Mouse (Mus musculus) kidney, adult 18-20 months (tissue): Measurements from ENCODE around the gene Gm36176.
"Not testable (repeated sequence)": the region's sequence is repeated elsewhere in the genome, so short reads cannot be mapped to it uniquely, and the experiment has no call there.

Experiments used
- DNase-seq: peaks from one replicate; pipeline ENCODE4 v3.0.0; 2021

Gm36176 gene

DNA sequence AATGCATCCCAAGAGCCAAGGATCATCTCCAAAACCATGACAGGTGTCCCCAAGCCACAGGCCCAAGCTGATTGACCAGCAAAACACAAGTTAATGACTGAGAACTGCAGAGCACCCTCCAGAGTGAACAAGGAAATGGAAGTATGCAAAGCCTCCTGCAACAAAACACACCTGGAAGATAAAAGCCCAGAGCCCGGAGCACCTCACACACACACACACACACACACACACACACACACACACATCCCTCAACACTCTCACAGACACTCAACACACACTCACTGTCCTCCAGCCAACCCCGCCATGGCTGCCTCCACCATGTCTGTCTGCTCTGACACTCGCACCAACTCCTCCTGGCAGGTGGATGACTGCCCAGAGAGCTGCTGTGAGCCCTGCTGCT lies at the start of gene Gm36176:
TSS of gene Gm36176 (plus strand) at position 301 of the 400 bp plus-strand sequence.
- no peak for DNase-seq

DNA sequence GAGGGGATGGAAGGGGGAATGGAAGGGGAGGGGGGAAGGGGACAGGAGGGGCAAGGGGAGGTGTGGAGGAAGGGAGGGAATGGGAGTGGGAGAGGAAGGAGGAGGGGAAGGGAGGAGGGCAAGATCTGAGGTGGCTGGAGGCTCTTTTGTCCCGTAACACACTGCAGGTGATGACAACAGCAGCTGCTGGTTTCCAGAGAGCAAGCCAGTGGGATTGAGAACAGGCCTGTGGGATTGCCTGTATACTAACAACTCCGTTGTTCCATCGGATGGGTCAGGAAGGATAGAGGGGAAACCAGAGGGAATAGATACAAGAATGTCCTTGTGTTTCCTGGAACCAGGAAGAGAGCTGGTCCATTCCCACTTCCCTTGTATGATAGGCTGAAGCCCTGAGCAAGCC lies 48.9 kb upstream of the Gm36176 start:
- DNase-seq, result no peak

DNA sequence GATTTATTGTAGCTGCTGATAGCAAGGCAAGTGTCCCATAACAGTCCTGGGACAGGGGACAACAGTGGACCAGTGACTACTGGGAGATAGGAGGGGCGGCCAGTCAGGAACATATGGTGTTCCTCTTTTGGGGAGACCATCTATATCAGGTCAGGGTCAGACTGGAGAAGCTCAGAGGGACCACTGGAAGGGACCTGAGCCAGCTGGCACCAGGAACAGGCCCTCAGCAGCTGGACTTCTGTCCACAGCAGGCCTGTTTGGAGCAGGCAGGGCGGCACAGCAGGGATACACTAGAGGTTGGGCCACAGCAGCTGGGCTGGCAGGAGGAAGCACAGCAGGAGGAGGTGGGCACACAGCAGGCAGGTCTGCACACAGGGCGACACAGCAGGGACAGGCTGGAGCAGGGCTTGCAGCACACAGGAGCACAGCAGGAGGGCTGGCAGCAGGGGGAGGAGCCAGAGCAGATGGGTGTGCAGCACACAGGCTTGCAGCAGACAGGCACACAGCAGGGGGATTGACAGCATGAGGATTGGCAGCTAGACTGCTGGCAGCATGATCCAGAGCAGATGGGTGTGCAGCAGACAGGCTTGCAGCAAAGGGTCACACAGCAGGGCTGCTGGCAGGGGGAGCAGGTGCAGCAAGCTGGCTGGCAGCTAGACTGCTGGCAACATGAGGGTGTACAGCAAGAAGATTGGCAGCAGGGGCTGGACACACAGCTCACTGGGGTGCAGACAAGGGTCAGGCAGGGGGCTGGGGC lies 48.3 kb upstream of the Gm36176 start:
- DNase-seq, result not testable (repeated sequence)

DNA sequence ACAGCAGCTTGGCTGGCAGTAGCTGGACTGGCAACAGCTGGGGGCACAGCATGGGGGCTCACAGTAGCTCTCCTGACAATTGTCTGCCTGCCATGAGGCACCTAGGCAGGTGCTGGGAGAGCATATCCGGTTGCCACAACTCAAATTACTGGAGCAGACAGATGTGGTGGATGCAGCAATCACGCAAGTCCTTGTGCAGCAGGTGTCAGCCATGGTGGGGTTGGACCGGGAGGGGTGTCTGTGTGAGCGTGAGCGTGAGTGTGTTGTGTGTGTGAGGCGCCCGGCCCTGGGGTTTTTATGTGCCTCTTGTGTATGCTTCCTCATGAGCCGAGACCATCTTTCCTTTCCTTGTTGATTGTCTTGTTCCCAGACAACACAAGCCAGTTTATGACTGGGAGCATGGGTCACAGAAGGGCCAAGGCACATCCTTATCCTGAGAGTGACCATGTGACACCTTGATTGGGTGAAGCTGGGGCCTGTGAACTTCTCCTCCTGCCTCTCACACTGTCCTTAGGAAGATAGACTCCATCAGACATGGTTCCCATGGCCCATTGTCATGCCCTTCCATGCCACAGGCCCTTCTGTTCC lies 47.6 kb upstream of the Gm36176 start, which contains the start of gene Gm19668:
TSS of gene Gm19668 (minus strand) at position 213 of the 588 bp plus-strand sequence.
- no peak for DNase-seq

DNA sequence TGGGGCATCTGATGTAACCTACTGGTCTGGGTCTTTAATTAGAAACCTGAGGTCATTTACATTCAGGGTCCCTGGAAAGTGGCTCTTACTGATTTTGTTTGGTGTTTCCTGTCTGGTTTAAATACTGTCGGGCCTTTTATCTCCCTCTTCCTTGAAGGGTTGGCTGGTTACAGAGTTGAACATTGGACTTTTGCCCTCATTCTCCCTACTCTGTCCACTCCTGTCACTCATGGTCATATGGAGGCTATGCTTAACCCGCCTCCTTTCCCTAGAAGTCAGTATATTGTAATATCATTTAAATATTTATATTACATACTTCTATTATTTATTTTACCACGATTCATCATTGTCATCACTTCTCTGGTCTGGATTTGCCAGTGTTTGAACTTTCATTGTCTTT lies 42.5 kb upstream of the Gm36176 start:
- DNase-seq, result no peak

DNA sequence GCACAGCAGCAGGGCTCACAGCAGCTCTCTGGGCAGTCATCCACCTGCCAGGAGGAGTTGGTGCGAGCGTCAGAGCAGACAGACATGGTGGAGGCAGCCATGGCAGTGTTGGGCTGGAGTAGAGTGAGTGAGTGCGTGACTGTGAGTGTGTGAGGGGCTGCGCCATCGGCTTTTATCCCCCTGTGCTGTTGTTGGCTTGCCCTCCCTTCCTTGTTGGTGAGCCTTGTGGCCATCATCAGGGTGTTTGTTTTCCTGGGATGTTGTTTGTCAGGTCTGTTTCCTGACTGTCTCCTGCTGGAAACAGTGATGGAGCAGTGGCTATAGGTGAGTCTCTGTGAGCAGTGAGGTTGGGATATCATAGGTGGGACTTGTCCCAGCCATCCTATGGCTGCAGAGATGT lies 34.9 kb upstream of the Gm36176 start, which contains the start of gene Gm9507:
TSS of gene Gm9507 (minus strand) at position 101 of the 400 bp plus-strand sequence.
- no peak for DNase-seq

DNA sequence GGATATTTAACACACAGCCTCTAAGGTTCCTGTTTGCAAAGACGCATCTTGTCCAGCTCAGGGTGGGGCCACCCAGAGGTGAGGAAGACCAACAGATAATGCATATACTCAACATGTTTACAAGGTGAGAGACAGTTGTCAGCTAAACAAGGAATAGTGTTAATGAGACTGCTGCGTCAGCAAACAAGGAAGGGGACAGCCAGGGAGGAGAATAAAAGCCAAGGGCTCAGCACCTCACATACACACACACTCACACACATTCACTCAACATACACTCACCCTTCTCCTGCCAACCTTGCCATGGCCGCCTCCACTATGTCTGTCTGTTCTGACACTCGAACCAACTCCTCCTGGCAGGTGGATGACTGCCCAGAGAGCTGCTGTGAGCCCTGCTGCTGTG lies 32.2 kb upstream of the Gm36176 start, which contains the start of gene Gm2696:
TSS of gene Gm2696 (plus strand) at position 301 of the 400 bp plus-strand sequence.
- no peak for DNase-seq

DNA sequence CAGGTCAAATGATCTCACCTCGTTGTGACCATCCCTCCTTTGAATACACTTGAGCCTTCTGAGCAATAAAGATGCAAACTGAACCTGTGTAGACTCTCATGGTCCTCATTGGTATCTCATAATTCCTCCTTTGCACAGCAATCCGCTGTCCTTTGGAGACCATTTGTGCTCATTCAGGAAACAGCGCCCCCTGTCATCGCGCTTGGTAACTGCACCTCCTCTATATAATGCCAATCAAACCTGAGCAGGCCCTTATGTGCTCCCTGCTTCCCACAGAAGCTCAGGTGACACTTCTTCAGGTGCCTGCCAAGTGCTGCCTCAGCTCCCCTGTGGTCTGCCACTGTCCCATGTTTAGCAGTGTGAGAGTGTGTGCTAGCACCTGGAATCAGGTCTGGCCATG lies 31.1 kb upstream of the Gm36176 start:
- peak; percentile 18 for DNase-seq

DNA sequence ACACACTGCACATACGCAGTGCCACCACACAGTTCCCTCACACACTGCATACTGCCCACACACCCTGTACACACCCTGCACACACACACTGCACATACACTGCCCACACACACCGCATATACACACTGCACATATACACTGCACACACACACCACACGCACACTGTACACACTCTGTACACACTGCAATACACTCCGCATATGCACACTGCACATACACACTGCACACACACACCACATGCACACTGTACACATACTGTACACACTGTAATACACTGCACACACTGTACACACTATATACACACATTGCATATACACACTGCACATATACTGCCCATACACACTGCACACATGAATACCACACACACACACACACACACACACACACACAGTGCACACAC lies 28.1 kb upstream of the Gm36176 start:
- no peak for DNase-seq

DNA sequence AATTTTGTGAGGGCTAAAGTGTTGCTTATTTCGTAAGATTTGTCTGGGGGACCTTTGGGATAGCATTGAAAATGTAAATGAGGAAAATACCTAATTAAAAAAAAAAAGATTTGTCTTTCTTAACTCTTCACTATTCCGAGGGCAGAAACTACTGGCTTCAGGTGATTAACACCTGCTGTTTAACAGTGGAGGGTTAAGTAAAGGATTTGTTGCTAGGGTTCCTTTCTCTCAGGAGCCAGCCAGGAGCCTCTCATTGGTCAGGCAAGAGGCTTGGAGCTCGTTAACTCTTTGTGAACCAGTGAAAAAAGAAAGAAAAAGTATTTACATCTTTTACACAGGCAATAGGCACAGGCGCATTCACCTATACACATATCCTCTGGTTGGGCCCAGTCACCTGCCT lies 27.4 kb upstream of the Gm36176 start:
- DNase-seq, result no peak

DNA sequence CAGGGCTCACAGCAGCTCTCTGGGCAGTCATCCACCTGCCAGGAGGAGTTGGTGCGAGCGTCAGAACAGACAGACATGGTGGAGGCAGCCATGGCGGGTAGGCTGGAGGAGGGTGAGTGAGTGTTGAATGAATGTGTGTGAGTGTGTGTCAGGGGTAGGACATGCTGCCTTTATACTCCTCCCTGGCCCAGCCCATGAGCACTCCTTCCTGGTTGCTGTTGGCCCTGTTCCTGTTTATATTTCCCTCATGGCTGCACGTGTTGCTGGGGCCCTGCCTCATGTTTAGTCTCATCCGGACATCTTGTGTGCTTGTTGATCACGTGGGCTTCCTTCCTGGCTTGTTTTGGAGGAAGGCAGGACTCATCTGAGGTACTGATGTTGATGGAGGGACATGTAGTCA lies 19.7 kb upstream of the Gm36176 start, which contains the start of gene Krtap10-4:
TSS of gene Krtap10-4 (minus strand) at position 145 of the 400 bp plus-strand sequence.
- DNase-seq, result no peak

DNA sequence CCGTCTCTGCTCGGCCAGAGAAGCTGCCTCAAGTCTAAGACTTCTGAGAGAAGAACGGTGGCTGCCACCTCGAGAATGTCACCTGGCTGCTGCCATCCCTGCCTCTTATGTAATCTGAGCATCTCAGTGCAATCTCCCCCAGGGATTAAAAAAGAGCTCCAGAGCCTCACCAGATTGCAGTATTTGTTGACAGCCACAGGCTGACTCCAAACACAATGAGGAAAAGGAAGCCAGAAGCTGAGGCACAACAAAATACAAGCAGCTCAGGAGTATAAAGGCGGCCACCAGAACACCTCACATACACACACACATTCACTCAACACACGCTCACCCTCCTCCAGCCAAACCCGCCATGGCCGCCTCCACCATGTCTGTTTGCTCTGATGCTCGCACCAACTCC lies 11.0 kb upstream of the Gm36176 start, which contains the start of gene Krtap10-10:
TSS of gene Krtap10-10 (plus strand) at position 301 of the 400 bp plus-strand sequence.
- no peak for DNase-seq

DNA sequence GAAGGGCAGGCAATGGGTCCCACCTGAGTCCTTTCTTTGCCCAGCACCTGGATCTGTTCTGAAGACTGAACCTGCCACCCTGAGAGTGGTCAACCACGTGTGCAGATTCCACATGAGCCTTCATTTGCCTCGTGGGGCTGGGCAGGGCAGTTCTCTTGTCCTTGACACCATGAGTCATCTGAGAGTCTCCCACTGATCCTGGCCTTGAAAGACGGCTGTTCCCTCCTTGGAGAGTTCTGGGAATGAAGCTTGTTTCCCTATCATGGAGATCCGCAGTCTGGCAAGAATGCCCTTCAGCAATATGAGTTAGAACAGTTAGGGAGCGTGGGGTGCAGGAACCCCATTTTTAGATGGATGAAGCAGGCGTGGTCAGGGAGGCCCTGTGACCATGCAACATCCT lies 7.6 kb upstream of the Gm36176 start:
- no peak for DNase-seq

DNA sequence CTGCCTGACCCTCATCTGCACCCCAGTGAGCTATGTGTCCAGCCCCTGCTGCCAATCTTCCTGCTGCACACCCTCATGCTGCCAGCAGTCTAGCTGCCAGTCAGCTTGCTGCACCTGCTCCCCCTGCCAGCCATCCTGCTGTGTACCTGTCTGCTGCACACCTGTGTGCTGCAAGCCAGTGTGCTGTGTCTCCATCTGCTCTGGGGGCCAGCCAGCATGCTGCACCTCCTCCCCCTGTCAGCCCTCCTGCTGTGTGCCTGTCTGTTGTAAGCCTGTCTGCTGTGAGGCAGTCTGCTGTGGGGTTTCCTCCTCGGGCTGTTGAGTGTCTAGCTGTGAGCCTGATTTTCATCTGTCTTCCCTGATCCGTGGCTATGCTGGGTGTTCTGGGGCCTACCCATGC lies 358 bp downstream of the Gm36176 start:
- no peak for DNase-seq

DNA sequence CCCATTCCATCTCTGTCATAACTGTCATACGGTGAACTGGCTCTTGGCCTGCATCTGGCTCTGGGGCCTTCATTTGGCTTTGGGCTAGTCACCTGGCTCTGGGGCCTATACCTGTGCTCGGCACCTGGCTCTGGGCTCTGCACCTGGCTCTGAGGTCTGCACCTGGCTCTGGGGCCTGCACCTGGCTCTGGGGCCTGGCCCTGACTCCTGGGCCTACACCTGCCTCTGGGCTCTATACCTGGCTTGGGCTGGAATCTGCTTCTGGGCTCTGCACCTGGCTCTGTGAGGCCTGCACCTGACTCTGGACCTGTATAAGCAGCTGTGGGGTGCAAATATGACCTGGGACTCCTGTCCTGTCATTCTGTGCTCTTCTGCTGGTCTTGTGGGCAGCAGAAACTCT lies 935 bp downstream of the Gm36176 start:
- DNase-seq, result no peak

DNA sequence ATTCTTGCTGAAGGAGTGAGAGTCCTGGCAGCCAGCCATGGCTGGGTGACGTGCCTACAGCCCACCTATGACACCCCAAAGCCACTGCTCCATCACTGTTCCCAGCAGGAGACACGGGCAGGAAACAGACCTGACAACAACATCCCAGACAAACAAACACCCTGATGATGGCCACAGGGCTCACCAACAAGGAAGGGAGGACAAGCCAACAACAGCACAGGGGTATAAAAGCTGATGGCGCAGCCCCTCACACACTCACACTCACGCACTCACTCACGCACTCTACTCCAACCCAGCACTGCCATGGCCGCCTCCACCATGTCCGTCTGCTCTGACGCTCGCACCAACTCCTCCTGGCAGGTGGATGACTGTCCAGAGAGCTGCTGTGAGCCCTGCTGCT lies 6.0 kb downstream of the Gm36176 start, which contains the start of gene Gm10318:
TSS of gene Gm10318 (plus strand) at position 301 of the 400 bp plus-strand sequence.
- no peak for DNase-seq

DNA sequence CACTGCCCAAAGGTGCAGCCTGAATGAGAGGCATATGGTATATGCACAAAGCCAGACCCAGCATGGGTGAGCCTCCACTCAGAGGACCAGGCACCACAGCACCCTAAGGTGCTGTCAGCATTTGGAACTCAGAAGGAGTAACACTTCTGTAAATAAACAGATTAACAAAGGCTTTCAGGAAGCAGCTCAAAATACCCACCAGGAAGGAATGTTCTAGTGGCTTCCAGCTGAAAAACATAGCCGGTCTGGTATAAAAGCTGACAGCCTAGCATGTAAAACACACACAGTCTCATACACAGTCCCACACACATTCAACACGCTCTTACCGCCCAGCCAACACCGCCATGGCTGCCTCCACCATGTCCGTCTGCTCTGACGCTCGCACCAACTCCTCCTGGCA lies 15.1 kb downstream of the Gm36176 start, which contains the start of gene Gm3285:
TSS of gene Gm3285 (plus strand) at position 301 of the 400 bp plus-strand sequence.
- DNase-seq, result no peak

DNA sequence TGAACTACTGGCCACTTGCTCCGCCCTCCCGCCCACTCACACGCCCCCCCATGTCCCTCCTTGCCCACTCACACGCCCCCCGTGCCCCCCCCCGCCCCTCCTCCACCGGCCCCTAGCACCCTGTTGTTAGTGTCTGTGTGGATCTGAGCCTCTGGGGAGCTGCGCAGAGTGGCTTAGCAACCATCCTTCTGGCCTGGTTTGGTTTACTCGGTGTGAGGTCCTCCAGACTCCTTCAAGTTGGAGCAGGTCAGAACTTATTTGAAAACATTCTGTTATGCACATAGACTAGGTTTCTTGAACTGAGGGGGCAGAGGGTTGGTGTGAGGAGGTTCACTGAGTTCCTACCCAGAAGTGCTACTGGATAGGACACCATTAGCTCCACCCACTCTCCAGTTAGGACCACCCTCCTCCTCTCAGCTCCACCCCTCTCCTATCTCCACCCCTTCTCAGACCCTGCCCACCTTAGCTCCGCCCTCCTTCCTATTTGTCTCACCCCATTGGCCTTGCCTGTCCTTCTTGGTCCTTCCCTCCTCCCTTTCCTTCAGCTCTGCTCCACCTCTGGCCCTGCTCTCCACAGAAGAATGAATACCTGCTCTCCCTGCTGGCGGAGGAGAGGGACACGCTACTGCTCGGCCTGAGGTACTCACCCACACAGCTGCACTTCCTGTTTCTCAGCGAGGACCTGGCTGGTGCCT lies 17.6 kb downstream of the Gm36176 start:
- DNase-seq, result peak; percentile 66

DNA sequence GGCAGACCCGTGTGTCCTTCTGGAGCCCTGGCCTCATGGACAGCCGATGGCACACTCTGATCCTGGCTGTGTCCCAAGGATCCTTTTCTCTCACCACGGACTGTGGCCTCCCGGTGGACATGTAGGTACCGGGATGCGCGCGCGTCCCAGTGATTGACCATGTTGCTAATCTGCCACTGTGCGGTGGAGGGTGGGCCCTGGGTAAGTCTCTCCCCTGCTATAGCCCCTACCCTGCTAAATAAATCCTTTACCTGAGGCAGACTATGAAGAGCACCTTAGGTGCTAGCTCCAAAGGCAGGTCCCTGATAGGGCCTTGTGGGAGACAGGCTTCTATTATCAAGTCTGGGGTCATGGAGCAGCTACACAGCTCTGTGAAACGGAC lies 18.1 kb downstream of the Gm36176 start:
- no peak for DNase-seq

DNA sequence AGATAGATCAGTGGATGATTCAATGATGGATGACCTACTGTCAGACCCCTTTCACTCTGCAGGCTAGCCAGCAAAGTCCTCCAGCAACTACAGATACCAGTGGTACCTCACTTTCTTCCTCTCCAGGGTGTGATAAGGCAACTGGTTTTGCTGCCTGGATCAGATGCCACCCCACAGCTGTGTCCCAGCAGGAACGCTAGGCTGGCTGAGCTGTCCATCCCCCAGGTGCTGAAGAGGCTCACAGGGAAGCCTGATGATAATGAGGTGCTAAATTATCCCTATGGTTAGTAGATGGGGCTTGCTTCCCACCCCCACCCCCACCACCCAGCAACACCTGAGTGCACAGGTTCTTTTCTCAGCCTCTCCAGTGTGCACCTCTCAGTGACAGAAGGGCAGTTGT lies 20.9 kb downstream of the Gm36176 start:
- DNase-seq, result no peak

DNA sequence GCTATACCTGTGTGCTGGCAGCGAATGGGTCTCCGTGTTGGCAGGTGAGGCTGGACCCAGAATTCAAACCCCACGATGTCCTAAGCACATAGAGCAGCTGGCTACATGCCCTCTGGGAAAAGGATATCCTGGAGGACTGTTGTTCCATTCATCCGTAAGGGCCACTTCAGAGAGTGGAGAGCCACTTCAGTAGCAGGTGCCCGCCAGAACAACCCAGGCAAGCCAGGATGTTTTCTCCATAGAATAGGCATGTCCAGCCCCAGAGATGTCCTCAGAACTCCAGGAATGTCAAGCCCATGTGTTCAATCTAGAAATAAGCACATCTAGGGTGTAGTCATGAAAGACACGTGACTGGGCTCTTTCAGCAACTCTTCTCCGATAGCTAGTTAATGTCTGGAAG lies 23.0 kb downstream of the Gm36176 start:
- DNase-seq, result no peak

DNA sequence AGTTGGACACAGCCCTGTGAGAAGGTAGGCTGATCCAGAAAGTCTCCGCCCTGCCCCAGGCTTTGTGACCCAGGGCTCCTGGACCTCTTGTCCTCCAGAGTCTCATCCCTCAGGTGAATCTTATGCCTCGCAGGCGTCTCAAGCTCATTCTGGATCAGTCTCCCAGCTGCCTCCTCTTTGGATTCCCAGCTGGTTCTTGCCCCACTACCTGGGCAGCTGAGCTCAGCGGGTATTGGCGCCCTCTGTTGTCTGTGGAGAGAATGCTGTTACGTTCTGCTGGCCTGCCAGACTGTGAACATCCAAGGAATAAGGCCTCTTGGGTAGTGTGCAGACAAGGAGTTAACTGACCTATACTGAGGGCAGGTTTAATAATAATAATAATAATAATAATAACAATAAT lies 32.4 kb downstream of the Gm36176 start:
- peak; percentile 48 for DNase-seq

DNA sequence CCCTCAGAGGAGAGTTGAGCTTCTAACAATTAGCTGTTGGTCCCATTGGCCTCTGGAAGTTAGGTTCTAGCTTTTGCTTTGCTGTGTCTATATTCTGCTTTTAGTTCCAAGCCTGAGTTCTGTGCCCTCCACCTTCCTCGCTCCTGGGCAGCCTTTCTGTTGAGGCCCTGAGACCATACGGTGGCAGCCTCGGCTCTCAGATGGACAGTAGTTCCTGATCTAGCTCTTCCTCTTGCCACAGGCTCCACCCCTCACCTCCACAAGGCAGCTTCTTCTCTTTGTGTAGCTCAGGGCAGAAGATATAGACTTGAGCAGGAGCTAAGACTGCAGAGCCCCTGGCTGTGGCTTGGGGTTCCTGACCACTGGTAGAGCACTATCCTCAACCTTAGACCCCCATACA lies 33.7 kb downstream of the Gm36176 start:
- DNase-seq, result no peak

DNA sequence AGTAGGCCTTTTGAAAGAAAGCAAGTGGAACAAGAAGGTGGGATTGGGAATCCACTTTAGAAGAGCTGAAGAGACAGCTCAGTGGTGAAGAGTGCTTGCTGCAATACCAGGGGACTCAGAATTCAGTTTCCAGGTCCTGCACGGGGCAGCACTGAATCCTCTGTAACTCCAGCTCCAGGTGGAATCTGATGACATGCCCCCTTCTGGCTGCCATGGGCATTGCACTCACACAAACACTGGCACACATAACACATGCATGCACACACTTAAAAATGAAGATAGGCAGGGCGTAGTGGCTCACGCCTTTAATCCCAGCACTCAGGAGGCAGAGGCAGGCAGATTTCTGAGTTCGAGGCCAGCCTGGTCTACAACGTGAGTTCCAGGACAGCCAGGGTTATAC lies 36.0 kb downstream of the Gm36176 start:
- DNase-seq, result no peak
